21 mouse cellular contexts compared by ENCODE assay signal in genomic region chr5:50921599-50921998, GRCm38 (mm10).
A peak's percentile ranks its signal among the peaks of the same experiment; 100 is the strongest.
DNase-seq lines count a peak whose midpoint lies in the region; ATAC-seq and TF ChIP-seq lines count a peak whose summit lies in the region.
"Had no signal": no experiment of that assay in that cellular context is flagged by ENCODE, and none has a peak within 500 bp of the region (broad histone marks: within the 10 kb centered on the region; RNA-seq: fewer than 3 reads in every experiment).

No protein-coding gene starts in this region.

- 65% methylated on average over 4 of the region's 4 CpGs for WGBS in intestine, embryonic 15.5 days
- 64% methylated on average over 4 of the region's 4 CpGs for WGBS in intestine, embryonic 16.5 days
- WGBS in intestine, postnatal 0 days, result 40% methylated on average over 4 of the region's 4 CpGs

- no peak for DNase-seq in cerebellum, adult 9-11 months
- DNase-seq in left cerebral cortex, postnatal 10 days (ENCODE audit: extremely low spot score in 1 of 2, low spot score in 2 of 2), result no peak
- no peak for DNase-seq in heart, postnatal 4 days
- DNase-seq: adrenal gland, adult 2 months; adrenal gland, adult 8-10 months; adrenal gland, postnatal 10 days; adrenal gland, postnatal 14 days; adrenal gland, postnatal 25 days; adrenal gland, postnatal 36 days; B cell, adult 2 months; cerebellum, adult 11 months; cerebellum, adult 11-12 months; cerebellum, adult 18-20 months had no signal

- no peak overlapping the region for H3K27ac ChIP-seq in intestine, embryonic 15.5 days
- H3K27ac ChIP-seq in intestine, embryonic 16.5 days (ENCODE audit: low read length), result no peak overlapping the region
- H3K27ac ChIP-seq in intestine, postnatal 0 days (ENCODE audit: low read depth, low read length), result no peak overlapping the region

- no peaks in the 10 kb centered on the region for H3K36me3 ChIP-seq in intestine, embryonic 15.5 days
- no peaks in the 10 kb centered on the region for H3K36me3 ChIP-seq in intestine, embryonic 16.5 days (ENCODE audit: control insufficient read depth, insufficient read depth, low read length)
- H3K36me3 ChIP-seq in intestine, postnatal 0 days (ENCODE audit: control insufficient read depth, insufficient read depth), result no peaks in the 10 kb centered on the region
- H3K36me3 ChIP-seq: G1E had no signal

- H3K27me3 ChIP-seq in intestine, embryonic 15.5 days (replicated peaks), result no peaks in the 10 kb centered on the region
- no peaks in the 10 kb centered on the region for H3K27me3 ChIP-seq in intestine, embryonic 16.5 days (replicated peaks; ENCODE audit: control insufficient read depth, insufficient read depth, low read length)
- H3K27me3 ChIP-seq in intestine, postnatal 0 days (replicated peaks; ENCODE audit: control insufficient read depth, insufficient read depth, low read length), result no peaks in the 10 kb centered on the region
- H3K27me3 ChIP-seq: CH12.LX, Patski had no signal

- no peak overlapping the region for H3K9ac ChIP-seq in intestine, embryonic 15.5 days
- H3K9ac ChIP-seq in intestine, embryonic 16.5 days (ENCODE audit: low read depth, low read length), result no peak overlapping the region
- no peak overlapping the region for H3K9ac ChIP-seq in intestine, postnatal 0 days (ENCODE audit: low read depth, low read length)

- intact Hi-C loops in left cerebral cortex, postnatal 10 days (cut with DNase I), result no loop called here

- ATAC-seq in intestine, embryonic 15.5 days, result peak; percentile 39; the same call in 1 of the 2 replicates
- ATAC-seq in intestine, embryonic 16.5 days, result peak; percentile 72; the same call in 1 of the 2 replicates
- ATAC-seq in intestine, postnatal 0 days, result peak; percentile 56; the same call in 1 of the 2 replicates
- ATAC-seq: activated CD4-positive, CD25-positive, alpha-beta regulatory T cell, adult 4 months; CD4-positive, CD25-positive, alpha-beta regulatory T cell, adult 4 months; Patski had no signal

- no peak for TF ChIP-seq CTCF in intestine, postnatal 0 days (IDR thresholded peaks at IDR 0.05; ENCODE audit: low read depth)

- no peak overlapping the region for H3K4me3 ChIP-seq in intestine, embryonic 15.5 days (replicated peaks)
- no peak overlapping the region for H3K4me3 ChIP-seq in intestine, embryonic 16.5 days (ENCODE audit: low read length)
- H3K4me3 ChIP-seq in intestine, postnatal 0 days (ENCODE audit: low read depth, low read length), result no peak overlapping the region

- no peak overlapping the region for H3K4me2 ChIP-seq in intestine, embryonic 15.5 days (replicated peaks)
- no peak overlapping the region for H3K4me2 ChIP-seq in intestine, embryonic 16.5 days (ENCODE audit: low read depth, low read length)
- H3K4me2 ChIP-seq in intestine, postnatal 0 days (replicated peaks; ENCODE audit: low read depth), result no peak overlapping the region

- H3K9me3 ChIP-seq in intestine, embryonic 15.5 days, result no peaks in the 10 kb centered on the region
- H3K9me3 ChIP-seq in intestine, embryonic 16.5 days (ENCODE audit: control insufficient read depth, low read length), result no peaks in the 10 kb centered on the region
- H3K9me3 ChIP-seq in intestine, postnatal 0 days (ENCODE audit: control insufficient read depth), result no peaks in the 10 kb centered on the region
- H3K9me3 ChIP-seq: G1E had no signal

- no peaks in the 10 kb centered on the region for H3K4me1 ChIP-seq in intestine, embryonic 15.5 days (replicated peaks)
- H3K4me1 ChIP-seq in intestine, embryonic 16.5 days (ENCODE audit: control insufficient read depth, insufficient read depth, low read length), result 0 out of 2 replicates have a peak, but pooled peaks cover 2% of the 10 kb centered on the region
- H3K4me1 ChIP-seq in intestine, postnatal 0 days (replicated peaks; ENCODE audit: control insufficient read depth, insufficient read depth, low read length), result no peaks in the 10 kb centered on the region
